Mouse (Mus musculus): ENCODE measurements around the gene 4930579G24Rik. TPM values are rescaled to one million over a fixed set of nuclear protein-coding genes. Genes with fewer than 3 reads are reported as not detected.

The 4930579G24Rik gene
- polyA plus RNA-seq, 2 experiments: 15.7 to 26.8 TPM

DNA sequence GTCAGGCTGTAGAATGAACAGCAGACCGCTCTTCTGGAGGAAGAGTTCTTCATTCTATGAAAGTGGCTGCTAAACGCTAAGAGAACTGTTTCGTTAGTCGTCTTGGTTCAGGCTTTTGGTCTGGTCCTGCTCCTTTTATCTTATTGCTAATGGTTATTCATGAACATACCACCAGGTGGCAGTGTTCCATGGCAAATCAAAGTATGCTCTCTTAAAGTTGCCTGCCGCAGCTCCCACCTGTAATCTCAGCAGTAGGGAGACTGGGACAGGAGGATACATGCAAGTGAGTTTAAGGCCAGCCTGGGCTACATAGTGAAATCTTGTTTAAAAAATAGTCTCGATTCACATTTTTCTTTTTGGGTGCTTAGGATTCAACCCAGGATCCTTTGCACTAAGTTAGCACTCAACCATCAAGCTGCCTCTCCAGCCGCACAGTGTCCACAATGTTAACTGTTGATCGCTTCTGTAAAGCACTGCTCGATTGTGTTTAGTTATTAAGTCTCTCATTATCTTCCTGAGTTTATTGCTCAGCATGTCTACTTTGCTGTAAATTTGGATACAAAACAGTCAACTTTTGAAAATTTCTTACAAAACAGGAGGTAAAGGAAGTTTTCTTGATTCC is 36.0 kb downstream of the 4930579G24Rik start:
- 41% methylated on average over 9 of the region's 9 CpGs for WGBS
- DNase-seq (ENCODE audit: low spot score) (peak; percentile 67), ATAC-seq (ENCODE audit: low FRiP score, low read depth) (peak; percentile 44; the same call in 1 of the 2 replicates)
- Histone ChIP-seq H3K27ac (replicated peaks; ENCODE audit: low read depth, low read length) (no peak overlapping the region), H3K27me3 (ENCODE audit: control insufficient read depth, insufficient read depth, low read length) (no peaks in the 10 kb centered on the region), H3K36me3 (ENCODE audit: control insufficient read depth, insufficient read depth, low read length) (no peaks in the 10 kb centered on the region), H3K4me3 (replicated peaks; ENCODE audit: low read length) (no peak overlapping the region), H3K9me3 (ENCODE audit: control insufficient read depth, low read length) (no peaks in the 10 kb centered on the region), H3K9ac (ENCODE audit: low read depth, low read length, severe bottlenecking) (no peak overlapping the region), H3K4me2 (replicated peaks; ENCODE audit: low read depth, low read length, severe bottlenecking) (no peak overlapping the region), H3K4me1 (ENCODE audit: control insufficient read depth, insufficient read depth, low read length) (no peaks in the 10 kb centered on the region)
- no peak for TF ChIP-seq POLR2A (IDR thresholded peaks at IDR 0.05; ENCODE audit: borderline replicate concordance, extremely low read depth, insufficient read depth, insufficient read length)

DNA sequence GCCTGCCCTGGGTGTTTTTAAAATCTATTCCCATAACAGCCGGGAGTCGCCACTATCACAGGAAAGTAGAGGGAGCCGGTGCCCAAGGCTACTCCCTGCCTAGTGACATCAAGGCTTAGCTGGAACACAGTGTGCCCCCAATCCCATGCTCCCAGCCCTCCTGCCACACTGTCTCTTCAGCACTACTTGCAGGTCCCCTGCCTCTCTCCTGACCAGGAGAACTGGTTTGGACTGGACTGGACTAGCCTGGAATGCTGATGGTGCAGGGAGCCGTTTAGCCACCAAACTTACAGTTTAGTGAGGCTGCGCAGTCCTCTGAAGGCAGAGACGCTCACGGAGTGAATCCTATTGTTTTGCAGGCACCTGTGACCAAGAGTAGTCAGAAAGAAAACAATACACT is 41.7 kb downstream of the 4930579G24Rik start:
- ATAC-seq (ENCODE audit: low FRiP score, low read depth): no peak

GRCm38 (mm10) chr3:79672188-79672587 is 43.3 kb downstream of the 4930579G24Rik start:
- H3K9me3 ChIP-seq (ENCODE audit: control insufficient read depth, low read length): no peaks in the 10 kb centered on the region
- no peak overlapping the region for H3K9ac ChIP-seq (ENCODE audit: low read depth, low read length, severe bottlenecking)
- no peak overlapping the region for H3K27ac ChIP-seq (replicated peaks; ENCODE audit: low read depth, low read length)
- WGBS: 56% methylated on average over 16 of the region's 16 CpGs
- DNase-seq (ENCODE audit: low spot score) (peak; percentile 3), ATAC-seq (ENCODE audit: low FRiP score, low read depth) (0 out of 2 replicates have a peak, but pooled peaks have one; percentile 30)
- no peaks in the 10 kb centered on the region for H3K4me1 ChIP-seq (ENCODE audit: control insufficient read depth, insufficient read depth, low read length)
- no peak overlapping the region for H3K4me2 ChIP-seq (replicated peaks; ENCODE audit: low read depth, low read length, severe bottlenecking)
- no peak overlapping the region for H3K4me3 ChIP-seq (replicated peaks; ENCODE audit: low read length)
- no peaks in the 10 kb centered on the region for H3K27me3 ChIP-seq (ENCODE audit: control insufficient read depth, insufficient read depth, low read length)
- TF ChIP-seq POLR2A (IDR thresholded peaks at IDR 0.05; ENCODE audit: borderline replicate concordance, extremely low read depth, insufficient read depth, insufficient read length): no peak
- no peaks in the 10 kb centered on the region for H3K36me3 ChIP-seq (ENCODE audit: control insufficient read depth, insufficient read depth, low read length)

More for the DNA sequence above, 41.7 kb downstream of the 4930579G24Rik start:
- no peak for TF ChIP-seq POLR2A (IDR thresholded peaks at IDR 0.05; ENCODE audit: borderline replicate concordance, extremely low read depth, insufficient read depth, insufficient read length)
- H3K36me3 ChIP-seq (ENCODE audit: control insufficient read depth, insufficient read depth, low read length): no peaks in the 10 kb centered on the region
- no peaks in the 10 kb centered on the region for H3K4me1 ChIP-seq (ENCODE audit: control insufficient read depth, insufficient read depth, low read length)
- no peak for DNase-seq (ENCODE audit: low spot score)
- H3K9ac ChIP-seq (ENCODE audit: low read depth, low read length, severe bottlenecking): no peak overlapping the region
- no peaks in the 10 kb centered on the region for H3K9me3 ChIP-seq (ENCODE audit: control insufficient read depth, low read length)
- 77% methylated on average over 7 of the region's 7 CpGs for WGBS
- H3K4me2 ChIP-seq (replicated peaks; ENCODE audit: low read depth, low read length, severe bottlenecking): no peak overlapping the region
- H3K4me3 ChIP-seq (replicated peaks; ENCODE audit: low read length): no peak overlapping the region
- no peak overlapping the region for H3K27ac ChIP-seq (replicated peaks; ENCODE audit: low read depth, low read length)
- H3K27me3 ChIP-seq (ENCODE audit: control insufficient read depth, insufficient read depth, low read length): no peaks in the 10 kb centered on the region

DNA sequence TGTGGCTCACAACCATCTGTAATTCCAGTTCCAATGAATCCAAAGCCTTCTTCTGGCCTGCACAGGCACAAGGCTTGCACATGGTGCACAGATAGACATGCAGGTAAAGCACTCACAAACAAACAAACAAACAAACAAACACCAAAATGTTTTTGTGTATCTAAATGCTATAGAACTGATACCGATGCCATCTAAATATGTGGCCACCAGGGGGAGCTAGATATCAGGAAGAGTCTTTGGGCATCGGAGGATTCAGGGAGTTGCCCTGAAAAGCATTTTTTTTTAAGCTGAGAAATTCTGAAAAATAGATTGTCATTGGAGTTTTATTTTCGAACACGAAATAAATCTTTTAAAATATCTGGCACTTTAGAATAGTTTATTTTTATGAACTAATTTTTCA is 44.2 kb downstream of the 4930579G24Rik start:
- TF ChIP-seq POLR2A (IDR thresholded peaks at IDR 0.05; ENCODE audit: borderline replicate concordance, extremely low read depth, insufficient read depth, insufficient read length): no peak
- Histone ChIP-seq H3K27me3 (ENCODE audit: control insufficient read depth, insufficient read depth, low read length) (no peaks in the 10 kb centered on the region), H3K4me2 (replicated peaks; ENCODE audit: low read depth, low read length, severe bottlenecking) (no peak overlapping the region), H3K36me3 (ENCODE audit: control insufficient read depth, insufficient read depth, low read length) (no peaks in the 10 kb centered on the region), H3K9ac (ENCODE audit: low read depth, low read length, severe bottlenecking) (no peak overlapping the region), H3K9me3 (ENCODE audit: control insufficient read depth, low read length) (no peaks in the 10 kb centered on the region), H3K27ac (replicated peaks; ENCODE audit: low read depth, low read length) (no peak overlapping the region), H3K4me1 (ENCODE audit: control insufficient read depth, insufficient read depth, low read length) (no peaks in the 10 kb centered on the region), H3K4me3 (replicated peaks; ENCODE audit: low read length) (no peak overlapping the region)
- DNase-seq (ENCODE audit: low spot score) (peak; percentile 68), ATAC-seq (ENCODE audit: low FRiP score, low read depth) (no peak; the same call in 1 of the 2 replicates)
- 7% methylated on average over 4 of the region's 4 CpGs for WGBS

DNA sequence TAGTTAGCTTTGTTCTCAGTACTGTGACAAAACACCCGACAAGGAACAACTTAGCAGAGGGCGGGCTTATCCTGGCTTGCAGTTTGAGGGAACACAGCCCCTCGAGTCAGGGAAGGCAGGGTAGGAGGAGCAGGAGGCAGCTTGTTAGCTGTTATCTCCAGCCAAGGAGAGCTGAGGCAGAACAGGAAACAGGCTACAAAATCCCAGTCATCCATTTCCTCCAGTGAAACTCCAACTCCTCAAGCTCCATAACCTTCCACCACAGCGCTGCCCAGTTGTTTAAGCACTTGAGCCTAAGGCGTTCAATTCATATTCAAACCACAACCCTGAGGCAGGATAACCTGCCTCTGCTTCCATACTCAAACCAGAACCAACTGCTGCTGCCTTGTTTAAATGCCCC is 45.8 kb downstream of the 4930579G24Rik start:
- Histone ChIP-seq H3K4me3 (replicated peaks; ENCODE audit: low read length) (no peak overlapping the region), H3K9ac (ENCODE audit: low read depth, low read length, severe bottlenecking) (no peak overlapping the region), H3K27me3 (ENCODE audit: control insufficient read depth, insufficient read depth, low read length) (no peaks in the 10 kb centered on the region), H3K4me1 (ENCODE audit: control insufficient read depth, insufficient read depth, low read length) (no peaks in the 10 kb centered on the region), H3K9me3 (ENCODE audit: control insufficient read depth, low read length) (no peaks in the 10 kb centered on the region), H3K27ac (replicated peaks; ENCODE audit: low read depth, low read length) (no peak overlapping the region), H3K4me2 (replicated peaks; ENCODE audit: low read depth, low read length, severe bottlenecking) (no peak overlapping the region), H3K36me3 (ENCODE audit: control insufficient read depth, insufficient read depth, low read length) (no peaks in the 10 kb centered on the region)
- TF ChIP-seq POLR2A (IDR thresholded peaks at IDR 0.05; ENCODE audit: borderline replicate concordance, extremely low read depth, insufficient read depth, insufficient read length): no peak
- DNase-seq (ENCODE audit: low spot score): no peak
- ATAC-seq (ENCODE audit: low FRiP score, low read depth): no peak
- 84% methylated on average over 5 of the region's 5 CpGs for WGBS

All from limb, embryonic 14.5 days (tissue).